Mouse (Mus musculus) limb, embryonic 11.5 days (tissue): ENCODE measurements around the gene Olfr836. TPM values are rescaled to one million over a fixed set of nuclear protein-coding genes. Genes with fewer than 3 reads are reported as not detected.
"Not testable (repeated sequence)": the region's sequence is repeated elsewhere in the genome, so short reads cannot be mapped to it uniquely, and the experiment has no call there.

ENCODE experiments used
- ATAC-seq: fragments of 200-750 bp; cut with Nextera tagmentation; 2 replicates; pipeline ENCODE4 v1.8.0; 2017; ENCODE audit warnings: low read depth; ENCODE audit not compliant: insufficient number of reproducible peaks, low FRiP score, low TSS enrichment
- DNase-seq: peaks from one replicate; pipeline ENCODE4 v3.0.0-alpha.2; 2015; ENCODE audit warnings: low spot score
- H3K27ac ChIP-seq: fragments of 300-500 bp; sonication (generic); replicated peaks from 2 replicates; pipeline ENCODE4 v1.5.1; 2014; ENCODE audit warnings: low read depth, mild to moderate bottlenecking, low read length
- H3K27me3 ChIP-seq: fragments of 300-500 bp; sonication (generic); 2 replicates; pipeline ENCODE4 v1.6.1; 2014; ENCODE audit warnings: mild to moderate bottlenecking, low read length, mixed read lengths; ENCODE audit not compliant: control insufficient read depth, insufficient read depth
- H3K36me3 ChIP-seq: fragments of 300-500 bp; sonication (generic); 2 replicates; pipeline ENCODE4 v1.6.1; 2014; ENCODE audit warnings: mild to moderate bottlenecking, low read length, moderate library complexity, mixed read lengths; ENCODE audit not compliant: control insufficient read depth, insufficient read depth
- H3K4me1 ChIP-seq: fragments of 300-500 bp; sonication (generic); 2 replicates; pipeline ENCODE4 v1.6.1; 2014; ENCODE audit warnings: low read length, mixed read lengths; ENCODE audit not compliant: control insufficient read depth, insufficient read depth
- H3K4me2 ChIP-seq: fragments of 300-500 bp; sonication (generic); 2 replicates; pipeline ENCODE4 v1.6.1; 2014; ENCODE audit warnings: low read depth, mild to moderate bottlenecking, moderate library complexity; ENCODE audit not compliant: severe bottlenecking
- H3K4me3 ChIP-seq: fragments of 300-500 bp; sonication (generic); 2 replicates; pipeline ENCODE4 v1.5.1; 2014; ENCODE audit warnings: low read depth, low read length
- H3K9ac ChIP-seq: fragments of 300-500 bp; sonication (generic); 2 replicates; pipeline ENCODE4 v1.6.1; 2014; ENCODE audit warnings: mild to moderate bottlenecking, low read length
- H3K9me3 ChIP-seq: fragments of 300-500 bp; sonication (generic); 2 replicates; pipeline ENCODE4 v1.6.1; 2016; ENCODE audit warnings: low read length; ENCODE audit not compliant: control insufficient read depth
- WGBS: fragments of 180-500 bp; shearing (Covaris S2); extraction: QIAGEN DNeasy Blood & Tissue Kit; methylation state at CpG from one replicate; pipeline ENCODE4 v1.1.7; 2014; 5-methylcytosine and 5-hydroxymethylcytosine counted together
- polyA plus RNA-seq: library from polyadenylated mRNA; unstranded; fragments of >200 nt; fragmentation: Nextera tagmentation; extraction: Ambion mirVana; gene quantifications from 2 replicates; pipeline ENCODE4 v1.2.1, GENCODE M21; 2014

Olfr836 gene
- polyA plus RNA-seq: not detected in 2 replicates

- Histone ChIP-seq H3K9me3 (no peaks in the 10 kb centered on the region), H3K27me3 (no peaks in the 10 kb centered on the region), H3K9ac (no peak within 1 kb of the TSS), H3K4me1 (no peaks in the 10 kb centered on the region), H3K4me3 (no peak within 1 kb of the TSS), H3K36me3 (no peaks in the 10 kb centered on the region), H3K27ac (no peak within 1 kb of the TSS), H3K4me2 (no peak within 1 kb of the TSS)
- ATAC-seq (no peak), DNase-seq (no peak)
Observed at GRCm38 (mm10) chr9:19120082-19120481, at the start of gene Olfr836. Olfr836 (plus strand) TSS chr9:19120382.

- Histone ChIP-seq H3K27ac (no peak overlapping the region), H3K27me3 (no peaks in the 10 kb centered on the region), H3K4me3 (no peak overlapping the region), H3K36me3 (no peaks in the 10 kb centered on the region), H3K9me3 (peaks cover 2% of the 10 kb centered on the region; the same call in 1 of the 2 replicates), H3K9ac (no peak overlapping the region), H3K4me2 (no peak overlapping the region), H3K4me1 (no peaks in the 10 kb centered on the region)
- ATAC-seq (no peak), DNase-seq (no peak)
- WGBS: 35% methylated on average over 3 of the region's 3 CpGs
Observed at GRCm38 (mm10) chr9:19084986-19085385, 35.2 kb upstream of the Olfr836 start.

- not testable (repeated sequence) for H3K4me1 ChIP-seq, H3K9me3 ChIP-seq, H3K36me3 ChIP-seq, ATAC-seq, H3K4me2 ChIP-seq, H3K4me3 ChIP-seq, H3K27ac ChIP-seq, H3K9ac ChIP-seq, H3K27me3 ChIP-seq, DNase-seq
- WGBS: 54% methylated on average over 6 of the region's 6 CpGs
Observed at GRCm38 (mm10) chr9:19092889-19093753, 27.1 kb upstream of the Olfr836 start.

- Histone ChIP-seq H3K36me3 (no peaks in the 10 kb centered on the region), H3K27me3 (no peaks in the 10 kb centered on the region), H3K4me1 (no peaks in the 10 kb centered on the region), H3K9me3 (no peaks in the 10 kb centered on the region; the same call in 1 of the 2 replicates), H3K4me3 (no peak overlapping the region), H3K9ac (no peak overlapping the region), H3K4me2 (no peak overlapping the region), H3K27ac (no peak overlapping the region)
- DNase-seq (no peak), ATAC-seq (no peak)
- WGBS: 93% methylated on average over 4 of the region's 4 CpGs
Observed at GRCm38 (mm10) chr9:19097286-19097685, 22.9 kb upstream of the Olfr836 start.

GRCm38 (mm10) chr9:19136017-19136416, 15.8 kb downstream of the Olfr836 start, which contains the start of gene Olfr837:
Olfr837 (plus strand) TSS chr9:19136317.
- no peaks in the 10 kb centered on the region for H3K4me1 ChIP-seq
- WGBS: 86% methylated on average over 1 of the region's 1 CpGs
- no peak within 1 kb of the TSS for H3K4me3 ChIP-seq
- H3K9me3 ChIP-seq: no peaks in the 10 kb centered on the region
- no peak within 1 kb of the TSS for H3K9ac ChIP-seq
- no peak within 1 kb of the TSS for H3K4me2 ChIP-seq
- no peak within 1 kb of the TSS for H3K27ac ChIP-seq
- no peaks in the 10 kb centered on the region for H3K36me3 ChIP-seq
- no peak for DNase-seq
- ATAC-seq: no peak
- H3K27me3 ChIP-seq: no peaks in the 10 kb centered on the region

Other genes starting within 250 kb of the Olfr836 start
- gene Olfr830, start 245.7 kb upstream of the Olfr836 start, polyA plus RNA-seq: not detected in 2 replicates
- not detected in 2 replicates for gene Olfr832, start 183.3 kb upstream of the Olfr836 start, polyA plus RNA-seq
- not detected in 2 replicates for gene Olfr834, start 132.4 kb upstream of the Olfr836 start, polyA plus RNA-seq
- gene Olfr835, start 87.6 kb upstream of the Olfr836 start, polyA plus RNA-seq: not detected in 2 replicates
- gene Olfr837, start 15.9 kb downstream of the Olfr836 start, polyA plus RNA-seq: not detected in 2 replicates
- gene Olfr839-ps1, start 56.9 kb downstream of the Olfr836 start, polyA plus RNA-seq: not detected in 2 replicates
- not detected in 2 replicates for gene Olfr843, start 131.6 kb downstream of the Olfr836 start, polyA plus RNA-seq
- gene Olfr844, start 196.0 kb downstream of the Olfr836 start, polyA plus RNA-seq: not detected in 2 replicates
- gene Olfr845, start 216.1 kb downstream of the Olfr836 start, polyA plus RNA-seq: not detected in 2 replicates
- gene Olfr846, start 243.6 kb downstream of the Olfr836 start, polyA plus RNA-seq: not detected in 2 replicates